Mouse (Mus musculus): Measurements from ENCODE around the gene Crygb. TPM values are rescaled to one million over a fixed set of nuclear protein-coding genes. Genes with fewer than 3 reads are reported as not detected.

Crygb gene
- polyA plus RNA-seq, 1 experiment: not detected

GRCm38 (mm10) chr1:65037542-65037941, 44.5 kb downstream of the Crygb start:
- Histone ChIP-seq H3K36me3 (ENCODE audit: control insufficient read depth, insufficient read depth) (no peaks in the 10 kb centered on the region), H3K79me2 (ENCODE audit: control insufficient read depth, insufficient read depth) (no peaks in the 10 kb centered on the region), H3ac (ENCODE audit: control insufficient read depth, insufficient read length, low read depth) (no peak overlapping the region), H3K4me3 (ENCODE audit: insufficient read depth, poor library complexity, severe bottlenecking) (no peak overlapping the region), H3K79me3 (ENCODE audit: low read depth) (no peaks in the 10 kb centered on the region), H3K27me3 (ENCODE audit: control insufficient read depth, insufficient read depth, insufficient read length) (no peaks in the 10 kb centered on the region)
- TF ChIP-seq FOSL1 (IDR thresholded peaks at IDR 0.05; ENCODE audit: insufficient read depth, low read length, poor library complexity, severe bottlenecking) (no peak), USF1 (IDR thresholded peaks at IDR 0.05; ENCODE audit: low read depth) (no peak), CEBPB (IDR thresholded peaks at IDR 0.05; ENCODE audit: low read depth) (no peak), MYOD1 (IDR thresholded peaks at IDR 0.05; ENCODE audit: control insufficient read depth, insufficient read length, low read depth) (no peak), MYOG (IDR thresholded peaks at IDR 0.05; ENCODE audit: control insufficient read depth, extremely low read depth, insufficient read length) (no peak), CTCF (IDR thresholded peaks at IDR 0.05; ENCODE audit: control insufficient read depth, insufficient read depth, insufficient read length) (no peak), MAX (IDR thresholded peaks at IDR 0.05) (no peak)

- no peaks in the 10 kb centered on the region for H3K27me3 ChIP-seq (ENCODE audit: control insufficient read depth, insufficient read depth, insufficient read length)
- TF ChIP-seq MYOD1 (IDR thresholded peaks at IDR 0.05; ENCODE audit: control insufficient read depth, insufficient read length, low read depth): no peak
- no peak for TF ChIP-seq CEBPB (IDR thresholded peaks at IDR 0.05; ENCODE audit: low read depth)
- no peak for TF ChIP-seq FOSL1 (IDR thresholded peaks at IDR 0.05; ENCODE audit: insufficient read depth, low read length, poor library complexity, severe bottlenecking)
- TF ChIP-seq USF1 (IDR thresholded peaks at IDR 0.05; ENCODE audit: low read depth): no peak
- TF ChIP-seq MAX (IDR thresholded peaks at IDR 0.05): no peak
- no peak for TF ChIP-seq CTCF (IDR thresholded peaks at IDR 0.05; ENCODE audit: control insufficient read depth, insufficient read depth, insufficient read length)
- no peak for TF ChIP-seq MYOG (IDR thresholded peaks at IDR 0.05; ENCODE audit: control insufficient read depth, extremely low read depth, insufficient read length)
- H3K36me3 ChIP-seq (ENCODE audit: control insufficient read depth, insufficient read depth): no peaks in the 10 kb centered on the region
- no peaks in the 10 kb centered on the region for H3K79me2 ChIP-seq (ENCODE audit: control insufficient read depth, insufficient read depth)
- H3ac ChIP-seq (ENCODE audit: control insufficient read depth, insufficient read length, low read depth): no peak overlapping the region
- H3K4me3 ChIP-seq (ENCODE audit: insufficient read depth, poor library complexity, severe bottlenecking): no peak overlapping the region
- H3K79me3 ChIP-seq (ENCODE audit: low read depth): no peaks in the 10 kb centered on the region
These were observed 46.6 kb downstream of the Crygb start for GRCm38 (mm10) chr1:65035513-65035912.

- Histone ChIP-seq H3K79me3 (ENCODE audit: low read depth) (no peaks in the 10 kb centered on the region), H3K36me3 (ENCODE audit: control insufficient read depth, insufficient read depth) (no peaks in the 10 kb centered on the region), H3K27me3 (ENCODE audit: control insufficient read depth, insufficient read depth, insufficient read length) (no peaks in the 10 kb centered on the region), H3K4me3 (ENCODE audit: insufficient read depth, poor library complexity, severe bottlenecking) (no peak within 1 kb of the TSS), H3K79me2 (ENCODE audit: control insufficient read depth, insufficient read depth) (no peaks in the 10 kb centered on the region), H3ac (ENCODE audit: control insufficient read depth, insufficient read length, low read depth) (no peak within 1 kb of the TSS)
- TF ChIP-seq MAX (IDR thresholded peaks at IDR 0.05) (no peak), CEBPB (IDR thresholded peaks at IDR 0.05; ENCODE audit: low read depth) (no peak), MYOG (IDR thresholded peaks at IDR 0.05; ENCODE audit: control insufficient read depth, extremely low read depth, insufficient read length) (no peak), MYOD1 (IDR thresholded peaks at IDR 0.05; ENCODE audit: control insufficient read depth, insufficient read length, low read depth) (no peak), FOSL1 (IDR thresholded peaks at IDR 0.05; ENCODE audit: insufficient read depth, low read length, poor library complexity, severe bottlenecking) (no peak), USF1 (IDR thresholded peaks at IDR 0.05; ENCODE audit: low read depth) (no peak), CTCF (IDR thresholded peaks at IDR 0.05; ENCODE audit: control insufficient read depth, insufficient read depth, insufficient read length) (no peak)
These were observed 49.4 kb downstream of the Crygb start, which contains the start of gene Akr1cl for GRCm38 (mm10) chr1:65032641-65033040. Akr1cl (minus strand) TSS chr1:65032759.

Other genes with a start within 250 kb of the Crygb start
- 2.3 TPM for gene Plekhm3, start 125.5 kb downstream of the Crygb start, polyA plus RNA-seq (2012; fragmentation: generic; extraction: Trizol)
- not detected for gene Akr1cl, start 49.5 kb downstream of the Crygb start, polyA plus RNA-seq (2012; fragmentation: generic; extraction: Trizol)
- gene Cryge, start 31.1 kb downstream of the Crygb start, polyA plus RNA-seq (2012; fragmentation: generic; extraction: Trizol): not detected
- gene Crygd, start 18.8 kb downstream of the Crygb start, polyA plus RNA-seq (2012; fragmentation: generic; extraction: Trizol): not detected
- not detected for gene Crygc, start 8.6 kb downstream of the Crygb start, polyA plus RNA-seq (2012; fragmentation: generic; extraction: Trizol)
- gene Cryga, start 21.1 kb upstream of the Crygb start, polyA plus RNA-seq (2012; fragmentation: generic; extraction: Trizol): not detected
- gene Gm28845, start 37.3 kb upstream of the Crygb start, polyA plus RNA-seq (2012; fragmentation: generic; extraction: Trizol): not detected
- not detected for gene D630023F18Rik, start 40.9 kb upstream of the Crygb start, polyA plus RNA-seq (2012; fragmentation: generic; extraction: Trizol)
- 38.7 TPM for gene Idh1, start 104.2 kb upstream of the Crygb start, polyA plus RNA-seq (2012; fragmentation: generic; extraction: Trizol)
- gene Pikfyve, start 104.4 kb upstream of the Crygb start, polyA plus RNA-seq (2012; fragmentation: generic; extraction: Trizol): 3.2 TPM
- not detected for gene Pth2r, start 199.8 kb upstream of the Crygb start, polyA plus RNA-seq (2012; fragmentation: generic; extraction: Trizol)